Mouse (Mus musculus) brain, embryonic 18.5 days (tissue): ENCODE results near the gene Ccz1.

ENCODE experiments used
- DNase-seq: peaks from one replicate; pipeline ENCODE4 v3.0.0-alpha.2; 2012; ENCODE audit warnings: low read depth, low spot score

Gene Ccz1

DNA sequence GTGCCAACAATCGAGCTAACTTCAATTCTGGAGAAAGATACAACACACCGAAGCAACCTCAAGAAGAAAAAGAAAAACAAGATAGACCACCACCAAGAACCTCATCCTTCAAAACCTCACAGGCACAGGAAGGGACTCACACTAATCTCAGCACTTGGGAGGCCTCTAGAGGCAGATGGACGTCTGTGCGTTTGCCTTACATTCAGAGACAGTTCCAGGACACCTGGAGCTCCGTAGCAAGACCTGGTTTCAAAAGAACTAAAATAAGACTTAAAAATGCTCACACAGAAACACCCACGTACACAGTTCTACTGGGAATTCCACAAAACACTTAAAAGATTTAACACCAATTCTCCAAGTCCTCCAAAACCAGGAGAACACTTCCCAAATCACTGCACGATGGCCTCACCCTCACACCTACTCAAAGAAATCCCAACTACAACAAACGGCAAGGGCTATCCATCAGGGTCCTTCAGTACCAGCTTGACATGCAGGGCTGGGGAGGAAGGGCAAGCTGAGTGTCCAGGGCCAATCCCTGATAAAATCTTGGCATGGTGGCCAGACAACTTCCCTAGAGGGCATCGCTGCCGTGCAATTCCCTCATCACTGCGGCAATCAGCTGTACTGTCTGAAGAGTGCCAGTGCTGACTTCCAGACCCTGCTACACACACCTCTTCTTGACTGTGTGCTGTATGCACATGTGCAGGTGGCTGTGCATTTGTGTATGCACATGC is 19.9 kb downstream of the Ccz1 start:
- DNase-seq, result no peak

DNA sequence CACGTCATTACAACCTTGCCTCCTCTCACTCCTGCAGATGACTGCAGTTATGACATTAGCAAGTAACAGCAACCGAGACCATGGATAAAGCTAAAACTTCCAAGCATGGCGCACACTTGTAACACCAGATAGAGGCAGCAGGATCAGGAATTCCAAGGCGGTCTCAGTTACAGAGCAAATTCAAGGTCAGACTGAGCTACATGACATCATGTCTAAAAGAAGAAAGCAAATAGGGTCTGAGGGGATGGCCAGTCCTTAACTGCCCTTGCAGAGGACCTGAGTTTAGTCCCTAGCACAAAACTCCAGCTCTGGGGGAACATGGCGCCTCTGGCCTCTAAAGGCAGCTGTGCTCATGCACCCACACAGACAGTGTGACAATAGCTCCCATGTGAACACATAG is 20.8 kb downstream of the Ccz1 start:
- DNase-seq, result no peak

DNA sequence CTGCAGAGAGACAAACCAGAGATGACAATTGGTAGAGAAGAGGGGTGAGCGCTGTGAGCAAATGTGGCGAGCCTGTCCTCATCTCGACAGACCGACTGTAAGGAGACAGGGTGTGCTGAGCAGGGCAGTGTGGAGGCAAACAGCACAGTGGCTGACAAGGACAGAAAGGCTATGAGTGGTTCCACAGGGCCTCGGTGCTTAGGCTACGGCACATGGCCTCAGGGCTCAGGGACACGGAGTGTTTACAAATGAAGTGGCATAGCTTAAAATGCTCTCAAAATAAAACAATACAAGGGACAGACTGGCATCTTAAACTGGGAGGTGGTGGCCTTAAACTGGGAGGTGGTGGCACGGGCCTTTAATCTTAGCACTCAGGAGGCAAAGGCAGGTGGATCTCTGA is 21.4 kb downstream of the Ccz1 start:
- no peak for DNase-seq

DNA sequence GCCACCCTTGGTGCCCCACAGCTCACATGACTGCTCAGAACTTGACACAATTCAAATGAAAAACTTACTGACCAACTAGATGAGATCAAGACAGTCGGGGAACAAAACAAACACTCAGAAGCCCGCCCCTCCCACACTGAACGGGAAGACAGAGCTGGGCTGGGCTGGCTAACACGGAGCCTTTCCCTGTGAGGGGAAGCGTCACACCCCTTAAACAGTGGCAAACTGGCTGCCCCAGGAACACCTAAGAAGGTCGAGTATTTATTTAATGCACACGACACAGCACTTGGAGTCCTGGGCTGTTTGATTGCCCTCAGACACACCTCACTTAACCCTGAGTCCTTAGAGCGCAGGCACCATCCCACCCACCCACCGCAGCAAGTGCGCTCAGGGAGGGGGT is 22.0 kb downstream of the Ccz1 start:
- DNase-seq, result no peak

DNA sequence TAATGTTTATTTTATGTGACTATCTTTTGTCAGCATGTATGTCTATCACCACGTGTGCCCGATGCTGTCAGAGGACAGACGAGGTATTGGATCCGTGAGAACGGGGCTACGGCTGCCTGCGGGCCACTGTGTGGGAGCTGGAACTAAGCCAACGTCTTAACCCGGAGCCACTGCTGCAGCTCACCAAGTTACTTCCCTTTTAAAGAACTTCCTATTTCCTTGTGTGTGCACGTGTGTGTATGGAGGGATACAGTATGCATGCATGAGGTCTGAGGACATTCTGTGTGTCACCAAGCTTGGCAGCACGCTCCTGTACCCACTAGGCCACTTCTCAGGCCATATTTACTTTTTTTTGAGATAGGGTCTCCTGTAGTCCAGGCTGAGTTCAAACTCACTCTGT is 24.6 kb downstream of the Ccz1 start:
- DNase-seq, result no peak

DNA sequence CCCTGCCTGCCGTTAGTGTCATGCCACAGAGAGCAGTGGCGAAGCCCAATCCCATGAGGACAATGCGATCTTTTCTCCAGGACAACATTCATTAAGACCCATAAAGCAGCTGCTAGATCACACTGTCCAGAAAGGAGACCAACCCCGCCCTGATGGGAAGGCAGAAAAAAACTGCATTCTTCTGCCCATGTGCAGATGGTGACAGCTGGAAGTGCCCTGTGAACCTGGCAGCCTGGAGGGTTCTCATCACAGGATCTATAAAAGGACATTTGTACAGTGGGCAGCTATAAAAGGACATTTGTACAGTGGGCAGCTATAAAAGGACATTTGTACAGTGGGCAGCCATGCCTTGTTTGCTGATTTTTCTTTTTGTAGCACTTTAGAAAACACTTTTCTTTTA is 25.6 kb downstream of the Ccz1 start:
- DNase-seq, result no peak

DNA sequence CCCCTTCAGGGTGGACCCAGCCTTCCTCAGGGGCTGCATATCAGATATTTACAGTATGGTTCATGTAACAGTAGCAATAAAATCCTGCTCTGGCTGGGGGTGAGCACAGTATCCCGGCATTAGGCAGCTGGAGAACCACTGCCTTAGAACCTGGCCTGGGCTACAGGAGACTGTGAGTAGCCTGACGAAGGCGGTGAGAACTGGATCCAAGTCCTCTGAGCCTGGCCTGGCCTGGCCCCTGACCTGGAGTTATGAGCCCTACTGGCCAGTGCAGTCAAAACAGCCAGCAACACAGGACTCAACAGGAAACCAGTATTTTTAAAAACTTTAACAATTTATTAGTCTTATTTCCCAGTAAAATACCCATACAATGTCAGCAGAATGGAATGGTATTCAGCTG is 27.1 kb downstream of the Ccz1 start:
- DNase-seq, result no peak

DNA sequence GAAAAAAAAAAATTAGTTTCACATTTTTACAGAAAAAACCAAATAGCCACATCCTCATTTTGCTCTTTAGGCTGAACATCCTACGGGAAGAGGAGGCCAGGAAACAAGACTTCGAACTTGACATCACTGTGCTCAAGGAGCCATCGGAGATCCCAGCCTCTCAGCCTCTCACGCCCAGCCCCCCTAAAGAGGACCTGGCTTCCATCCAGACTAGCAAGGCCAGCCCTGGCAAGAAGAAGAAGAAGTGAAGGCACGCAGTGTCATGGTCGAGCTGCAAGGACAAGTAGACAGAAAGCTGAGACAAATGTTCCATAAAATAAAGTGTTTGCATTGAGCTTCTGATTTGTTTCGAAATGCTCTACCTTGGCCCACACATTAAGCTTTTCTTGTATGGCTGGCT is 29.3 kb downstream of the Ccz1 start:
- DNase-seq, result no peak

DNA sequence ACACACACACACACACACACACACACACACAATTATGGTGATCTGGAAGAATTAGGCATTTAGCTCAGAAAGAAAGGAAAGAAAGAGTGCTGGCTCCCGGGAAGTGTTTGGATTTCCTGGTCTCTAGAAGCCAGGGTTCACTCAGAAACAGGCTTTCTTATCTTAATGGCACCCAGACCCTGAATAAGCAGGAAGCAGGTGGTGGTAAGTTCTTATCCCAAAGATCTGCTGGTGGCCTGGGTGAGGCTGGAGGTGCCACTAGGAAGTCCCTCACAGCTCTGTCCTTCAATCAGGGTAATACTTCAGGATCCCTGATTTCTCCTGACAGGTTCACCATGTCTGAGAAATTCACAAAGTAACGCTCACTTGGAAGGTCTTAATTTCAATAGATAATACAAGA is 32.3 kb downstream of the Ccz1 start:
- no peak for DNase-seq

DNA sequence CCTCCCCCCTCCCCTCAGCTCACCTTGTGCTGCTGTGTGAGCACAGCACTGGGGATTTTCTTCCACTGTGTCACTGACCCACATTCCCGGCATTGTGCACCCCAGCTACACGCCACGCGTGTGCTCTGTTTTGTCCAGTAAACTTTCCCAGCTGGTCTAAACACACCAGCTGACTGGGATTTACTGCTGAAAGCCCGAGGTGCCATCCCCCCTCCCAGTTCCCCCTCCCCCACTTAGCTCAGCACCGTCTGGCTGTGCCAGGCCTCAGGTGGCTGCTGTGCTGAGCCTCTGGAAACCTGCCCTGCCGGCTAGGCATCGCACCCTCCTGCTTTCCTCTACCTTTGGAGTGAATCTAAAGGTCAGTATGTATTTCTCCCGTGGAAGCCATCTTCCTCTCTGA is 33.8 kb downstream of the Ccz1 start:
- DNase-seq, result no peak

DNA sequence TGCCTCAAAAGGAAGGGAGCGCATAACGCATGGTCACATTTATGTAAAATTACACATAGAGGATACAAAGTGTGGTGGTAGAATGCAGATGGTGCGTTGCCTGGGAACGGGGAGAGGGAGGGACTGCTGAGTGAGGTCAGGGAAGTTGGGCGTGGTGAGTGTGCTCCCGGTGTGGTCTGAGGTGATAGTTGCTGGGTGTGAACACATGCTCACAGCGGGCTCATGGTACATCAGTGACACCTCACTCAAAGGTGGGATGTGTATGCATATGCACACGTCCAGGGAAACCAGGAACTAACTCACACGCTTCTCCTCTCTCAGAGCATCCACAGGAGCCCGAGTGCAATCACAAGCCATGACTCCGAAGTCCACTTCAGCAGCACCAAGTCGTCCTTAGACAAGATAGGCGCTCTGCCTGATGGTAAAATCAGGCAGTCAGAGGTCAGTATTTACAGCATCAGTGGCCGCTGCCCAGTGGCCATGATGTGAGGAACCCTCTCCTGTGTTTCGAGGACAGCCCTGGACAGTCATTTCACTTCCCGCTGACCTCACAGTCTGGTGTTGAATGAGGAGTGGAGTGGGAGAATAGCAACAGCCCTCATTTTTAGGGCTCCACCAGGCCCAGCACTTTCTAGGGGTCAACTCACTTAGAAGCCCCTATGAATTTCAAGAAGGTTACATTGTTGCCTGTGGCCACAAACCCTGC is 37.8 kb downstream of the Ccz1 start:
- DNase-seq, result no peak

DNA sequence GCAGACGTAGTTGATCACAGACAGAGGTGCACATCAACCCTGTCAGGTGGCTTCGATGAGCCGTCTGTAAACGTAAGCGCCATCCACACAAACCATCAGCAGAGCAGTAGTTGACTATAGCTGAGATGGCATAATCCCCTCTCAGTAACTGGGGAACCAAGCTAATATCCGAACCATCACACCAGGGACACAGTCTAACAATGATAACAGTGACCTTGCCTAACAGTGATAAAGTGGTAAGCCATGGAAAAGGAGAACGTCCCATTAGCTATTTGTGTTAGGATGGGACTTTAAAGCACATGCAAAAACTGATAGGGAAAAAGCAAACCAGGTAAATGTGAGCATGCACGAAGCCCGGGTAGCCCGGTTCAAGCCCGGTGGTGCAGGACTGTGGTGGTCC is 38.4 kb downstream of the Ccz1 start:
- no peak for DNase-seq

DNA sequence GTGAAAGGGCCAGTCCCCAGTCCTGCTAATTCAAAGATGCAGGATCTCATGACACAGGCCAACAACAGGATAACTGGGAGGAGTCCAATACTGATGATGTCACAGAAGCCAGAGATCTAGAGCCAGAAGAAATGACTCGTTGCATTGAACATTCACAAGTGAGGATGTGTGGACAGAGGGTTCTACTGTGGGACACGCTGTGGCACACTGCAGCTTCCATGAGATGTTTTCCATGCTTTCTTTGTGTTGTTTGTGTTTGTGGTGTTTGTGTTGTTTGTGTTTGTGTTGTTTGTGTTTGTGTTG is 39.1 kb downstream of the Ccz1 start:
- no peak for DNase-seq

DNA sequence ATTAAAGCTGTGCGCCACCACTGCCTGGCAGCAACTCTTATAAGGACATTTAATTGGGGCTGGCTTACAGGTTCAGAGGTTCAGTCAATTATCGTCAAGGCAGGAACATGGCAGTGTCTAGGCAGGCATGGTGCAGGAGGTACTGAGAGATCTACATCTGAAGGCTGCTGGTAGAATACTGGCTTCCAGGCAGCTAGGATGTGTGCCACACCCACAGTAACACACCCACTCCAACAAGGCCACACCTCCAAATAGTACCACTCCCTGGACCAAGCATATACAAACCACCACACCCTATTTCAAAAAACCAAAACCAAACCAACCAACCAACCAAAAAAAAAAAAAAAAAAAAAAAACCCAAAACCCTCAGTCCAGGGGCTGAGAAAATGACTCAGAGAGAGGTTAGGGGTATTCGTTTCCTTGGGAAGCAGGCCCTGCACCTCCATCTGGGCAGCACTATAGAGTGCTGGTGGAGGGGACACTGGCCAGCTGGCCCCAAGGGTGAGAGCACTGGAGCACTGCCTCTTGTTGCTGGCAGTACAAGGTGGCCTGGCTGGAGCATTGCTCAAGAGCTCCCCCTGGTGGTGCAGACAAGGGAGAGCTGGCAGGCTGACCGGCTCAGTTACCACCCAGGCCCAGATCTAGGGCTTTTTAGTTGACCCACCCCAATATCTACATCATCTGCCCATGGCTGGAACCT is 39.6 kb downstream of the Ccz1 start:
- peak; percentile 12 for DNase-seq

DNA sequence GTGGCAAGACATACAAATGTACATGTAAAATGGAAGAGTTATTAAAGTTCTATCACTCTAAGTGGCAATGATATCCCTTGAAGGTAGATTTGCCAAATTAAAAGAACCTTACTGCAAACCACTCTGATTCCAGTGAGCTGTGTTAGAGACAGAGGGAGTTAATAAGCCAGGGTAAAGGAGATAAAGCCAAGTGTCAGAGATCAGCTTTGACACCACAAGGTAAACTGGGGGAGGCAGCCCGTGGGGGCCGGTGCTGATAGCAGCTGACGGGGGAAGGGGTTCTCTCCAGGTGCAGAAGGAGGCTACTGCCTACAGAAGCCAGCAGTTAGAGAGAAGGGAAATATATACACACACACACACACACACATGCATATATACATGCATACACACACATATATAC is 42.0 kb downstream of the Ccz1 start:
- DNase-seq, result no peak

DNA sequence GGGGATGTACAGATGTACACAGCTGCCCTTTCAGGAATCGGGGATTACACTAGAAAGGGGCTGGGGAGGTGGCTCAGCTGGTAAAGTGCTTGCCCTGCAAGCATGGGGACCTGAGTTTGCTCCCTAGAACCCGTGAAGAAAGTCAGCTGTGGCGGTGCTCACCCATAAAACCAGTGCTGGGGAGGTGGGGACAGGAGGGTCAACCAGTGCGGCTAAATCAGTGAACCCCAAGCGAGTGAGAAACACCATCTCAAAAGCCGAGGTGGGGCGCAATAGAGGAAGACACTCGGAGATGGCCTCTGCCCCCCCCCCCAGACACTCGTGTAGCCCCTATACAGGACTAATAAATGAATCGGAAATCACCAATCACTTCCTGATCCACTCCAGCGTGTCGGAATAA is 48.0 kb downstream of the Ccz1 start:
- no peak for DNase-seq

DNA sequence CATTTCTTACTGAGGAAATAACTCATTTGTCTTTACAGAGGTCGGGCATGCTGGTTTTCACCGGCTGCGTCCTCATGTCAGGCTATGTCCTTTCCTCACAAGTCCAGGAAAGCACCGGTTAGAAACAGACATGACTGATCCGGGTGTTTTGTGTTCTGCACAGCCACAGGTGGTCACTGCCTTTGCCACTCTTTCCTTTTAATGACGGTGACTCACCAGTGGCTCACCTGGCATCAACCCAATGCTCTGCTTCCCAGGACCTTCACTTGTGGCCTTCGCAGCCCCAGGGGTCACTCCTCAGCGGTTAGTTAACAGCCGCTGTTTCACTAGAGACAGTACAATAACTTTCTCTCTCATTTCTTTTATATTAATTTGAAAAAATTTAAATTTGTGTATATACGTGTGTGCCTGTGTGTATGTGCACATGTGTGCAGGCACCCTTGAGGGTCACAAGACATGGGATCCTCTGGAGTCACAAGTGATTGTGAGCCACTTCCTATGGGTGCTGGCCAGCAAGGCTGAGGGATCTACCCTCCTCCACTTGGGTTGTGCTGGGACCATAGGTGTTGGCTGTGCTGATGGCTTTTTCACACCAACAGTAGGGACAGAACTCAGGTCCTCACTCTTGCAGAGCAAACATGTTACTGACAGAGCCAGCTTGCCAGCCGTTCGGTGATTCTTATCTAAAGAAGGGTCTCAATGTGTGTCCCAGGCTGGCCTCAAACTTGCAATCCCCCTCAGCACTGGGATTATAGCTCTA is 48.9 kb downstream of the Ccz1 start:
- no peak for DNase-seq

DNA sequence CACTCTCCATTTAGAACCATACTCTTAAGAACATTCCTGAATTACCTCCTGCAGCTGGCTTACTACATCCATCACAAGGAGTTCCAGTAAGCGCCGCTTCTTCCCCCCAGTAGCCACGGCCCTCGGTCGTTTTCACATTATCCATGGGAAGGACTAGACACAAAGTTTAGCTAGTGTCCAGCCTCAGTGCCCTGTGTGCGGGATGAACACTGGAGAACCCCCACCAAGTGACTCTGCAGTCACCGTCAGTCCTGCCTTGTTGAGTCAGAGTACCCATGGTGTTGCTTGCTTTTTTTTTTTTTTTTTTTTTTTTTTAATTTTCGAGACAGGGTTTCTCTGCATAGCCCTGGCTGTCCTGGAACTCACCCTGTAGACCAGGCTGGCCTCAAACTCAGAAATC is 53.5 kb downstream of the Ccz1 start:
- no peak for DNase-seq

DNA sequence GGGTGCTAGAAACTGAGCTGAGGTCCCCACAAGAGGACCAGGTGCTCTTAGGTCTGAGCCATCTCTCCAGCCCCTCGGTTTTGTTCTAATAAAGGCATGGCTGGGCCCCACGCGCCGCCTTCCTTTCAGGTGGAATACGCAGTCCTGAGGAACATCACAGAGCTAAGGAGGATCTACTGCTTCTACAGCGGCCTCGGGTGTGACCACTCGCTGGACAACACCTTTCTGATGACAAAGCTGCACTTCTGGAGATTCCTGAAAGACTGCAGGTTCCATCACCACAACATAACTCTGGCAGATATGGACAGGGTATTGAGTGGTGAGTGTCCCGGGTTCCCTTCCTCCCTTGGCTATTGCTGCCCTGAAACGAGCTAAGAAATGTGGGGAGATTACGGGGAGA is 55.1 kb downstream of the Ccz1 start:
- no peak for DNase-seq

DNA sequence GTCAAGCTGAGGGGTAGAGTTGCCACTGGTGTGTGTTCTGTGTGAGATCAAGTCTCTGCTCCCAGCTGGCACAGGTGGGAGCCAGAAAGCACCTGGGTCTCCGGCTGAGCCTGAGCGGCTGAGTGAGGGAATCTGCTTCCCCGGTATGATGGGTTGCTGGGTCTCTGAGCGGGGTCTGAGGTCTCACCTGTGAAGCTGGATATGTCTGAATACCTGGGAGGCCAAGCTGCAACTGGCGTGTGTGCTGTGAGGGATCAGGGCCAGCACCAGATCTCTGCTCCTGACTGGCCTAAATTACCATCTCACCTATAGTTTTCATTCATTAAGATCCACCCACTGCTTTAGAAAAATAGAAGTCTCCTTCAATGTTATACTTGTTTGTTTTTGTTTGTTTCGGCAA is 57.6 kb downstream of the Ccz1 start:
- DNase-seq, result no peak

DNA sequence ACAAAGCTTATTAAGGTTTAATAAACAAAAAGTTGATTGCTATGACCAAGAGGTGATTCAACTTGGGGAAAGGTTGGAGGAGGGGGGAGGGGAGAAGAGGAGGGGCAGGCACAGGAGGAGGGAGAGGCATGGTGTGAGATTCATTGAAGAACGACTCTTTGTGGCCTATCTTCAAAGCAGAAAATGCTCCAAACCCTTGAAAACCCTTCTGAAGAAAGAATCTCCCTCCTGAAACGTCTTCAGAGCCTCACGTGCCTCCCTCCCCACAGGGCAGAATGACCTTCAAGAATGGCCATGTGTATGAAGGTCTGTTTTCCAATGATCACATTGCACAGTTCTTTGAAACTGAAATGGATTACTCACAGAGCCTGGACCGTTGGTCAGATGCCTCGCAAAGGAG is 64.7 kb downstream of the Ccz1 start:
- DNase-seq, result no peak

DNA sequence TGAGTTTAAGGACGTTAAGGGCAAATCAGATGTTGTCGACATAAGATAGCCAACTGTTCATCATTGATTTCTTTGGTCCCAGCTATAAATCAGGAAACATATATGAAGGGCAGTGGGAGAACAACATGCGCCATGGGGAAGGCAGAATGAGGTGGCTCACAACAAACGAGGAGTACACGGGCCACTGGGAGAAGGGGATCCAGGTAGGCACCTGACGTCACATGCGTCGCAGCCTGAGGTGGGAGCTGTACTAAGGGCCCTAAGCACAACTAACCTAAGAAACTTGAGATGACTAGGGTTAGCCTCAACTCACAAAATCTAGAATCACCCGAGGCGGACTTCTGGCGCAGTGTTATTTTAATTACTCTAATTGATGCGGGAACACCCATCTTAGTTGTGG is 66.3 kb downstream of the Ccz1 start:
- DNase-seq, result no peak
